Mouse (Mus musculus): ENCODE measurements around the gene Sohlh1. TPM values are rescaled to one million over a fixed set of nuclear protein-coding genes. Genes with fewer than 3 reads are reported as not detected.
"Not testable (repeated sequence)": the region's sequence is repeated elsewhere in the genome, so short reads cannot be mapped to it uniquely, and the experiment has no call there.

Gene Sohlh1
- polyA plus RNA-seq, 1 experiment: not detected

DNA sequence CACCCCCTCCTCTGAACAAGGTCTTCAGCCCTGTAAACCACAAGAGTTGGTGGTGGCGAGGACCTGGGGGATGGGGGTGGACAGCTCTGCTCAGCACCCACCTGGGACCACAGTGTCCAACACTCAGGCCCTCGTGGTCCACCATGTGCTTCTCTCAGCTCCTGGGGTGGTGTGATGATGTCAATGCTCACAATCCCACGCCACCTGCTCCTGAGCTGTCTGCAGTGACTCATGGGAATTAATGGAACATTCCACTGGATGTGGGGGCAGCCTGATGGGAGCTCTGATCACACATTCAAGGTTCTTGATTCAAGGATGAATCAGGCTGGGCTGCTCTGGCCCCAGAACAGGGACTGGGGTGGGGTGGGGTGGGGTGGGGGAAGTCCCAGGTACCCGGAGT, 4.9 kb downstream of the Sohlh1 start:
- Histone ChIP-seq H3K4me1 (ENCODE audit: control insufficient read depth, insufficient read depth, low read length) (peaks cover 7% of the 10 kb centered on the region; the same call in 1 of the 2 replicates), H3K27ac (ENCODE audit: insufficient read depth, low read length) (no peak overlapping the region), H3K27me3 (ENCODE audit: control insufficient read depth, insufficient read depth, low read length) (no peaks in the 10 kb centered on the region), H3K4me3 (replicated peaks; ENCODE audit: insufficient read depth, low read depth, low read length) (no peak overlapping the region)
- DNase-seq: no peak
- WGBS: 77% methylated on average over 4 of the region's 4 CpGs
- TF ChIP-seq CTCF (IDR thresholded peaks at IDR 0.05; ENCODE audit: borderline replicate concordance, insufficient read depth, low read depth, low read length) (no peak), POLR2A (IDR thresholded peaks at IDR 0.05; ENCODE audit: borderline replicate concordance, insufficient read depth, low read length) (no peak)

- H3K27me3 ChIP-seq (ENCODE audit: control insufficient read depth, insufficient read depth, low read length): no peaks in the 10 kb centered on the region
- TF ChIP-seq POLR2A (IDR thresholded peaks at IDR 0.05; ENCODE audit: borderline replicate concordance, insufficient read depth, low read length): no peak
- peak; percentile 97 for TF ChIP-seq CTCF (IDR thresholded peaks at IDR 0.05; ENCODE audit: borderline replicate concordance, insufficient read depth, low read depth, low read length)
- H3K4me3 ChIP-seq (replicated peaks; ENCODE audit: insufficient read depth, low read depth, low read length): no peak overlapping the region
- H3K4me1 ChIP-seq (ENCODE audit: control insufficient read depth, insufficient read depth, low read length): no peaks in the 10 kb centered on the region
- 41% methylated on average over 5 of the region's 5 CpGs for WGBS
- H3K27ac ChIP-seq (ENCODE audit: insufficient read depth, low read length): no peak overlapping the region
- DNase-seq: peak; percentile 79 to 87
These were observed 10.8 kb downstream of the Sohlh1 start for GRCm38 (mm10) chr2:25836291-25836690.

GRCm38 (mm10) chr2:25830786-25831185, 16.3 kb downstream of the Sohlh1 start:
- no peak for DNase-seq
- WGBS: 17% methylated on average over 3 of the region's 3 CpGs
- Histone ChIP-seq H3K4me1 (ENCODE audit: control insufficient read depth, insufficient read depth, low read length) (no peaks in the 10 kb centered on the region), H3K27me3 (ENCODE audit: control insufficient read depth, insufficient read depth, low read length) (no peaks in the 10 kb centered on the region), H3K4me3 (replicated peaks; ENCODE audit: insufficient read depth, low read depth, low read length) (no peak overlapping the region), H3K27ac (ENCODE audit: insufficient read depth, low read length) (no peak overlapping the region)
- TF ChIP-seq POLR2A (IDR thresholded peaks at IDR 0.05; ENCODE audit: borderline replicate concordance, insufficient read depth, low read length): no peak
- TF ChIP-seq CTCF (IDR thresholded peaks at IDR 0.05; ENCODE audit: borderline replicate concordance, insufficient read depth, low read depth, low read length): no peak

DNA sequence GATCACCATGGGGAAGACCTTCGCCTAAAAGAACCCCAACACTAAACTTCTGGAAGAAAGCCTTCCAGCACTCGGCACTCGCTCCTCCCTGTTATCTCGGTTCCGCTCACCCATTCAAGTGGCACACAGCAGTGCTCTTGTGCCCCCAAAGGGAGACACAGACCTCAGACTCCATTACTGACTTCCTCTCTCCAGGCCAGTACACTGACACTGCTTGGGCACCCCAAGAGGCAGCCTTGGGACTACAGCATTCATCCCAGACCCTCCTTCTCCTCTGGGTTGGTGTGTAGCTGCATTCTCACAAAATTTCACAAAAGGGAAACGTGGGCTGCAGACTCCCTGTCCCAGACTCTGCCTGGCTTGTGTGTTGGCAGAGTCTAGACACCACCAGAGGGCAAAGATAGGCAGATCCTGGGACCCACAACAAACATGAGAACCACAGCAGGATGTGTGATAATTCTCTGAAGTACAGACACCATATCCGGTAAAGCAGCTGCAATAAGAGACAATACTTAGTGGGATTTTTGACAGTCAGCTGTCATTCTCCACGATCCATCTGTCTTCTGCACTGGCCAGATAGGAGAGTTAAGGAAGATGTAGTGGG, 18.6 kb downstream of the Sohlh1 start:
- Histone ChIP-seq H3K4me3 (replicated peaks; ENCODE audit: insufficient read depth, low read depth, low read length) (no peak overlapping the region), H3K27me3 (ENCODE audit: control insufficient read depth, insufficient read depth, low read length) (no peaks in the 10 kb centered on the region), H3K27ac (ENCODE audit: insufficient read depth, low read length) (no peak overlapping the region), H3K4me1 (ENCODE audit: control insufficient read depth, insufficient read depth, low read length) (no peaks in the 10 kb centered on the region)
- no peak for DNase-seq
- TF ChIP-seq POLR2A (IDR thresholded peaks at IDR 0.05; ENCODE audit: borderline replicate concordance, insufficient read depth, low read length): no peak
- no peak for TF ChIP-seq CTCF (IDR thresholded peaks at IDR 0.05; ENCODE audit: borderline replicate concordance, insufficient read depth, low read depth, low read length)
- WGBS: 78% methylated on average over 8 of the region's 8 CpGs

- no peaks in the 10 kb centered on the region for H3K27me3 ChIP-seq (ENCODE audit: control insufficient read depth, insufficient read depth, low read length)
- 91% methylated on average over 3 of the region's 3 CpGs for WGBS
- H3K27ac ChIP-seq (ENCODE audit: insufficient read depth, low read length): no peak overlapping the region
- H3K4me3 ChIP-seq (replicated peaks; ENCODE audit: insufficient read depth, low read depth, low read length): no peak overlapping the region
- DNase-seq: peak in 1 of 2 experiments; percentile 1
- H3K4me1 ChIP-seq (ENCODE audit: control insufficient read depth, insufficient read depth, low read length): no peaks in the 10 kb centered on the region
- TF ChIP-seq CTCF (IDR thresholded peaks at IDR 0.05; ENCODE audit: borderline replicate concordance, insufficient read depth, low read depth, low read length): no peak
- TF ChIP-seq POLR2A (IDR thresholded peaks at IDR 0.05; ENCODE audit: borderline replicate concordance, insufficient read depth, low read length): no peak
These were observed 22.3 kb downstream of the Sohlh1 start for GRCm38 (mm10) chr2:25824751-25825150.

DNA sequence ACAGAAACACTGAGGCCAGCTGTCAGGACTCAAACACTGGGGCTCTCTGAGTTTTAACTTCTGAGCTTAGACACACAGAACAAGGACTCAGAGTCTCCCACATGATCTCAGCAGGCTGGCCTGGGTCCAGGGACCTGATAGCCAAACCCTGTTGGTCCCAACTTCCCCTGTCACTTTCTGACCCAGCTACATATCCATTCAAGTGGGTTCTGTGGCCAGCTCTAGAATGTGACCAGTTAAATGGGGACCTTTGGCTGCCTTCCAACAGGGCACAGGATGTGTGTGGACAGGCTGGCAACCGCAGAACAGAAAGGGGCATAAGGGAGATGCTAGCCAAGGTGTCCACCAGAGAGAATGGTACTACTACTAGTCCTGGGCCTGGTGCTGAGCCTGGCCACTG, 24.2 kb downstream of the Sohlh1 start, which contains the start of gene Lcn9:
TSS of gene Lcn9 (plus strand) at position 348 of the 400 bp plus-strand sequence.
- H3K27ac ChIP-seq (ENCODE audit: insufficient read depth, low read length): no peak within 1 kb of the TSS
- 11% methylated on average over 1 of the region's 1 CpGs for WGBS
- TF ChIP-seq CTCF (IDR thresholded peaks at IDR 0.05; ENCODE audit: borderline replicate concordance, insufficient read depth, low read depth, low read length) (no peak), POLR2A (IDR thresholded peaks at IDR 0.05; ENCODE audit: borderline replicate concordance, insufficient read depth, low read length) (no peak)

DNA sequence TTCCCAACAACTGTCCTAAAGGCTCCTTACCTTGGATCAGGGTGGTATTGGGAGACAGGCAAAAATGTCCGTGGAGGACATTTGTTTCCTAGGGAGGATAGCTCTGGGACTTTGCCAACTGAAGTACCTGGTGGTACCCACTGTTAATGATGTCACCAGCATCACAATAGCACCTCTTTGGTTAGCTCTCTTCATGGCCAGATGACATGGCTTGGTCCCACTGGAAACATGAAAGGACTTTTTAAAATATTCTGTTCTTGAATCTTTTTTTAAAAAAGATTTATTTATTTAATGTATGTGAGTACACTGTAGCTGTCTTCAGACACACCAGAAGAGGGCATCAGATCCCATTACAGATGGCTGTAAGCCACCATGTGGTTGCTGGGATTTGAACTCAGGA, 31.3 kb downstream of the Sohlh1 start, which contains the start of gene Glt6d1:
TSS of gene Glt6d1 (minus strand) at position 101 of the 400 bp plus-strand sequence.
- H3K4me1 ChIP-seq (ENCODE audit: control insufficient read depth, insufficient read depth, low read length); DNase-seq; H3K4me3 ChIP-seq (replicated peaks; ENCODE audit: insufficient read depth, low read depth, low read length); H3K27ac ChIP-seq (ENCODE audit: insufficient read depth, low read length); H3K27me3 ChIP-seq (ENCODE audit: control insufficient read depth, insufficient read depth, low read length): not testable (repeated sequence)
- WGBS: 55% methylated on average over 1 of the region's 1 CpGs

More for the DNA sequence above, 24.2 kb downstream of the Sohlh1 start, which contains the start of gene Lcn9:
- H3K4me3 ChIP-seq (replicated peaks; ENCODE audit: insufficient read depth, low read depth, low read length): no peak within 1 kb of the TSS
- no peaks in the 10 kb centered on the region for H3K27me3 ChIP-seq (ENCODE audit: control insufficient read depth, insufficient read depth, low read length)
- peak; percentile 8 to 18 for DNase-seq
- H3K4me1 ChIP-seq (ENCODE audit: control insufficient read depth, insufficient read depth, low read length): no peaks in the 10 kb centered on the region

DNA sequence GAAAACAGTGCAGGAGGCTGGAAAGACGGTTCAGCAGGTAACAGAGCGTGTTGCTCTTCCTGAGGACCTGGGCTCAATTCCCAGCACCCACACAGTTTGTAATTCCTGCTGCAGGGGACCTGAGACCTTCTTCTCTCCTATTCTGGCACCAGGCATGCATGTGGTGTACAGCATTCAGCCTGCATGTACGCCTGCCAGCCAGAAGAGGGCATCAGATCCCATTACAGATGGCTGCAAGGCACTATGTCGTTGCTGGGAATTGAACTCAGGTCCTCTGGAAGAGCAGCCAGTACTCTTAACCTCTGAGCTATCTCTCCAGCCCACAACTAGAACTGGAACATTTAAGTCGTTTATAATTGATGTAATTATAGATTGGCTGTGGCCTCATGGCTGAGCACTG, 33.7 kb downstream of the Sohlh1 start:
- TF ChIP-seq POLR2A (IDR thresholded peaks at IDR 0.05; ENCODE audit: borderline replicate concordance, insufficient read depth, low read length) (no peak), CTCF (IDR thresholded peaks at IDR 0.05; ENCODE audit: borderline replicate concordance, insufficient read depth, low read depth, low read length) (no peak)
- Histone ChIP-seq H3K27me3 (ENCODE audit: control insufficient read depth, insufficient read depth, low read length) (no peaks in the 10 kb centered on the region), H3K27ac (ENCODE audit: insufficient read depth, low read length) (no peak overlapping the region), H3K4me1 (ENCODE audit: control insufficient read depth, insufficient read depth, low read length) (no peaks in the 10 kb centered on the region), H3K4me3 (replicated peaks; ENCODE audit: insufficient read depth, low read depth, low read length) (no peak overlapping the region)
- 85% methylated on average over 5 of the region's 5 CpGs for WGBS
- DNase-seq: no peak

Data from cerebellum, adult 2 months (tissue).